Mouse (Mus musculus) gastrocnemius, adult 8-10 months (tissue): ENCODE measurements at regions not wholly inside any gene's neighbourhood (a gene's known extent, or its start where the extent isn't known, plus 50 kb on each side); places are given as distances from the start of the nearest gene placed in this dataset.
"Not testable (repeated sequence)": the region's sequence is repeated elsewhere in the genome, so short reads cannot be mapped to it uniquely, and the experiment has no call there.

Experiments used
- DNase-seq, 2 experiments: peaks; one replicate each; pipeline ENCODE4 v3.0.0; 2022; ENCODE audit warnings: low spot score in 2 of 2

DNA sequence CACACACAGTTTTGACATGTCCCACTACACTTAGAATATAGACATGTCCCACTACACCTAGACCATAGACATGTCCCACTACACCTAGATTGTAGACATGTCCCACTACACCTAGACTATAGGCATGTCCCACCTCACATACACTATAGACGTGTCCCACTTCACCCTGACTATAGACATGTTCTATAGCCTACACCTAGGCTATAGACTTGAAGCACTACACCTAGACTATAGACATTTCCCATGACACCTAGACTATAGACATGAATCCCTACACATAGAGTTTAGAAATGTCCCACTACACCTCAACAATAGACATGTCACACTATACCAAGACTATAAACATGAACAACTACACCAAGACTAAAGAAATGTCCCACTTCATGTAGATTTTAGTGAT is 2580.9 kb downstream of the Gm37988 start:
- DNase-seq: no peak

DNA sequence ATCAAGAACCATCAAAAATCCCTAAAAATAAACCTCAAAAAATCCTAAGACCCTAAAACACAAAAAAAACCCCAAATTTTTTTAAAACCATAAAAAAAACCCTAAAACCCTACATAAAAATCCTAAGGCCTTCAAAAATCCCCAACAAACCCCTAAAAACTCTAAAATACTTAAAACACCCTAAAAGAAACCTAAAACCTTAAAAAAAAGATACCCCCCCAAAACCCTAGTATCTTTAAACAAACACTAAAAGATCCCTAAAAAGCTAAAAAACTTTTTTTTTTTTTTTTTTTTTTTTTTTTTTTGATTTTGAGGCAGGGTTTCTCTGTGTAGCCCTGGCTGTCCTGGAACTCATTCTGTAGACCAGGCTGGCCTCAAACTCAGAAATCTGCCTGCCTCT is 2585.8 kb downstream of the Gm37988 start:
- no peak for DNase-seq

GRCm38 (mm10) chr1:7394161-7394560 is 2586.5 kb downstream of the Gm37988 start:
- no peak for DNase-seq

DNA sequence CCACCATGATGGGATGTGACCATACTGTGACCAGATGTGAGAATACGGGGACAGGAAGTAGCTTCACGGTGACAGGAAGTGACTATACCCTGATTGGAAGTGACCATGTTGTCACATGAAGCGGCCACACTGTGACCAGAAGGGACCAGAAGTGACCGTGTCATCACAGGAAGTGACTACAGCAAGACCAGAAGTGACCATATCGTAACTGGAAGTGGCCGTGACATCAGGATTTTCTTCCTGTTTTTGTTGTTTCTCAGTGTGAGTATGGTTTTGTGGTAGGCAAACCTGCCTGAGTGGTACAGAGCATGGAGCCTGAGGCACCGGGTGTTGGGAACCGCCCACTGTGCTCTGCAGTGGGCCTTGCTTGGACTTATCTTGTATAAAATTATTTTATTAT is 2587.8 kb downstream of the Gm37988 start:
- DNase-seq: peak in 1 of 2 experiments; percentile 3

GRCm38 (mm10) chr1:7396867-7397806 is 2589.4 kb downstream of the Gm37988 start:
- peak; percentile 4 to 39 for DNase-seq

GRCm38 (mm10) chr1:7397807-7398446 is 2590.2 kb downstream of the Gm37988 start:
- DNase-seq: peak; percentile 96

DNA sequence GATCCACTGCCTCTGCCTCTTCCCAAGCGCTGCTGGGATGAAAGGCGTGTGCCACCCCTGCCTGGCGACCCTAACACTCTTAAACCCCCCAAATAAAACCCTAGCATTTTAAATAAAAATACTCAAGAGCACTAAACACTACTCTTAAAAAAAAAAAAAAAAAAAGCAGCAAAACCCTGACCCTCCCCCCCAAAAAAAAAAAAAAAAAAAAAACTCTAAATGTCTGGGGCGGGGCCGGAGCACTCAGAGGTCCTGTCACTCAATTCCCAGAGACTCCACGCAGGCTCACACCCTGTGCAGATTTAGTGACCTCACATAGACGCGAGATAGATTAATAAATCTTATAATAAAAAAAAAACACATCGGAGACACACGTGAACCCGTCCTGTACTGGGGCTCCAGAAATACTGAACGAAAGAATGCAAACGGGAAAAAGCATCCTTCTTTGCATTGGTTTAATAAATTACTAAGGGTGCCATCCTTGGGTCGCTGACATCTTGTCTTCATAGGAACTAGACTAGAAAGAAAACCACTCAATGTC is 2591.1 kb downstream of the Gm37988 start:
- no peak for DNase-seq

DNA sequence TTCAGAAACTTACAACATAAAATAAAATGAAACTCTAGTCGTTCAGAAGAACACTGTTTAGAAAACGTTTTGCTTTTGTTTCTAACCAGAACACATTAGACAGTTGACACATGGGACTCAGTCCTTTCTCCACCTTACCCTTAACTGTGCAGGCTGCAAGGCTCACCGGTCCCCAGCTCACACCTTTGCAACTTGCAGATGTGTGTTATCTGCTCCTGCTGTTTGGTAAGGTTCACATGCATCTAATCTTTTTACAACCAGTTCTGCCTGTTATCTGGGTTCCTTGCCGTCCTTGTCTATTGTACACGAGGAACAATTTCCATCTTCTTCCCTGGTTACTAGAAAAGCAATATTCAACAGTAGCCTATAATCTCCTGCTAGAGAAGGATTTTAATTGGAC is 2598.0 kb downstream of the Gm37988 start:
- DNase-seq: not testable (repeated sequence)

DNA sequence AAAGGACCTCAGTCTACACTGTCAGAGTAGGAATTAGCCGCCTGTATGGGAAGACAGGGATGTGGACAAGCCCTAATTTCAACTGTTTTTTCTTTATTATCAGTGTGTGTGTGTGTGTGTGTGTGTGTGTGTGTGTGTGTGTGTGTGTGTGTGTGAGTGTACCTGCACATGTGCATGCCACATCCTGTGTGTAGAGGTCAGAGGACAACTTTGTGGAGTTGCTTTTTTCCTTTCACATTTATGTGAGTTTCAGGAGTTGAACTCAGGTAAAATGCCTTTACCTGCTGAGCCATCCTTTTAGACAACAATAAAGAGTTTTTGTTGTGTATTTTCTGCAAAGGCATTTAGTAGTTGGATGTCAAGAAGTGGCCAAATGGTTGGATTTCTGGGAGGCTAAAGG is 2606.8 kb downstream of the Gm37988 start:
- DNase-seq: no peak

- no peak for DNase-seq
Measured at GRCm38 (mm10) chr1:7451660-7452155, 2644.0 kb downstream of the Gm37988 start.

DNA sequence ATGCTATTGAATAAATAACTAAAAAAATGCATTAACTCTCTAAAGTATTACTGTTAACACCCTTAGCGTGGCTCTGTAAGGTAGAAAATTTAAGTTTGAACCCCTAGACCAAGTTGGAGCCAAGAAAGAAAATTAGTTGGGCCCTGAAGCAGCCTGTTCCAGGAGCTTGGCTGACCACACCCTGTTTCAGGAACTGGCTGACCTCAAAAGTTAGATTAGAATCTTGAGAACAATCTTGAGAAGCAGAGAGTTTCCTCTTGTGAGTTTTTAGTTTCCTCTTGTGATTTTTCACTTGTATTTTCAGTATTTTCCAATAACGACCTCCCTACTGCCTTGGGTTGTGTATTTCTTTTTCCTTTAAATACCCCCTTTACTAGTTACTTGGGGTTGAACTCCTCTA is 2647.2 kb downstream of the Gm37988 start:
- DNase-seq: no peak

DNA sequence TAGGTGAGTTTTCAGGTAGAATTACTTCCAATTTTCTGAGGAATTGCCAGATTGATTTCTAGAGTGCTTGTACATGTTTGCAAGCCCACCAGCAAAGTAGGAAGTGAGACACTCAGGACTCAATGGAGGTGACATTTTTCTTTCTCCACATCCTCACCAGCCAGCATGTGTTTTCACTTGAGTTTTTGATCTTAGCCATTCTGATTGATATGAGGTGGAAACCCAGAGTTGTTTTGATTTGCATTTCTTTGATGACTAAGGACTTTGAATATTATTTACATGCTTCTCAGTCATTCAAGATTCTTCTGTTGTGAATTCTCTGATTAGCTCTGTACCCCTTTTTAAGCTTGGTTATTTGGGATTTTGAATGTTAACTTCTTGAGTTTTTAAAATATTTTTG is 2650.2 kb downstream of the Gm37988 start:
- DNase-seq: no peak

- DNase-seq: no peak
Measured at GRCm38 (mm10) chr1:7494096-7494495, 2686.4 kb downstream of the Gm37988 start.

DNA sequence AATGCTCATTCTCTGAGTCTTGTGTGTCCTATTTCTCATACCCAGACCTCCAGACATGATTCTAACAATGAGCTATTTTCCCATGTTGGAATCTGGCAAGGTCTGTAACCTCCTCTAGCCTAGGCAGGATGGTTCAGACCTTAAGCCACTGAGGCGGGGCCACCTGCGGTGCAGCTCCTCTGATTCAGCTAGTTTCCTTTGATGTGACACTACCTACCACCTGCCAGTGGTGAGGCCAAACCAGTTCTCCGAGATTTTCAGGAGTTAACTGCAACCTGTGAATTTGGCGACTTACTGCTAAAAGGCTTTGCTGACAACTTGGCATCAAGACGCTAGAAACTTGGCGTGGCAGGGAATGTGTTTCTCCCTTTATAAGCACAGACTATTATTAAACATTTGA is 2691.3 kb downstream of the Gm37988 start:
- DNase-seq: no peak

GRCm38 (mm10) chr1:7502363-7502762 is 2694.7 kb downstream of the Gm37988 start:
- no peak for DNase-seq

DNA sequence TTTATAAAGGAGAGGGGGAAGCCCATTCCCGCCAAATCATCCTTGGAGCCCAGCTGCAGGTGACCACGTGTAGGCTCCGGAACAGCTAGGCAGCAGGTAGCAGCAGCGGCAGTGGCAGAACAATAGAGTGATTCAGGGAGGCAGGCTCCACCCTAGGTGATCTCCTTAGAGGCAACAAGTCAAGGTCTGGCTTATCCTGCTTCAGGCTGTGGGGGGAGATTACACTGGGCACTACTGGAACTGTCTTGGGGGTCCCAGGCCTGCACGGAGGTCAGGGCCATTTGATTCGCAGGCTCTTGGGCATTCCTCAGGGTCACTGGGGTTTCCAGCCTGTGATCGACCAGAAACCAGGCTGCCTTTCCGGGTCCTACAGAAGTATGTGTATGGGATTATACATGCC is 2711.1 kb downstream of the Gm37988 start:
- DNase-seq: no peak

DNA sequence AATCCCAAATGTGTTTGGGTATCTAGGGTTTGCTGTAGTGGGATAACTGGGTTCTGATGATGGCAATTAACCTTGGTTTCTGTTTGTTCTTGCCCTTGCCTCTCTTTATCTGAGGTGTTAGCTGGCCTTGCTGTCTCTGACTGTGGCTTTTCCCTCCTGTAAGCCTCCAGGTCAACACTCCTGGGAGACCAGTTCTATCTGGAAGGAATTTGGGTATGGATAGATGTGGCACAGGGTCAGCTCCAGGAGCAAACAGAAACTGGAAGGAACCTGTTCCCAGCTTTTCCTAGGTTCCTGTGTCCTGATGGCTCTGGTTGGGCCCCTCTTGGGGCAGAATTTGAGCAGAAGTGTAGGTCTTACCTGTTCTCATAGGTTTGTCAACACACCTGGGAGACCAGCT is 2725.8 kb downstream of the Gm37988 start:
- DNase-seq: no peak

DNA sequence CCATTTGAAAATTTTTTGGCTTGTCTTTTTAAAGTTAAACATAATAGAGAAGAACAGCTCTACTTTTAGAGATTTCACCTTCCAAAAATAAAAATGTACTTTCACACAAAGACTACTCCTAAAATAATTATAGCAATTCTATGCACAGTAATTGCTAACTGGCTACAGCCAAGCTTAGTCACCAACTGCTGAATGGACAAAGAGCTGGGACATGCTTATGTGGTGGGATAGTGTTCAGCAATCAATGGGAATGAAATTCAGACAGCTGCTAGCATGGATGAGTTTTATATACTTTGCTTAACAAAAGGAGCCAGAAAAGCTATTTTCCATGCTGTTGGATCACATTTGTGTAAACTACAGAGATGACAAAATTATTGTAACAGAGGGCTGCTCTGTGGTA is 2727.5 kb downstream of the Gm37988 start:
- no peak for DNase-seq

- DNase-seq: no peak
Measured at GRCm38 (mm10) chr1:7543492-7543891, 2735.8 kb downstream of the Gm37988 start.

DNA sequence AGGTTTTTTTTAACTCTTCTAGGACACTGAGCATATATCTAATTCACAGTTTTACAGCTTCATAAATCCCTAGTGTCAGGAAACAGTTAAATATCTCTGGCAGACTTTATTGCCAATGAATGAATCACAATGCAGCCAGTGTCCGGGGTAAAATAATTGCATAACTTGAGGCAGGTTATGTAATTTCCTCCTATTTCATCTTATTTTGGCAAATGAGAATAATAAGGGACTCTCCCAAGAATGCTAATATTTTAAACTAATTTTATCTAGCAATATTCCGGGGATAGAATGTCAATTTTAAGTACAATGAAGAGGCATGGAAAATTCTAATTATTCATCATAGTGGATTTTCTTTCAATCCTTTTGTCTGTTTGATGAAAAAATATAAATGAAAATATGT is 2740.6 kb downstream of the Gm37988 start:
- DNase-seq: no peak

DNA sequence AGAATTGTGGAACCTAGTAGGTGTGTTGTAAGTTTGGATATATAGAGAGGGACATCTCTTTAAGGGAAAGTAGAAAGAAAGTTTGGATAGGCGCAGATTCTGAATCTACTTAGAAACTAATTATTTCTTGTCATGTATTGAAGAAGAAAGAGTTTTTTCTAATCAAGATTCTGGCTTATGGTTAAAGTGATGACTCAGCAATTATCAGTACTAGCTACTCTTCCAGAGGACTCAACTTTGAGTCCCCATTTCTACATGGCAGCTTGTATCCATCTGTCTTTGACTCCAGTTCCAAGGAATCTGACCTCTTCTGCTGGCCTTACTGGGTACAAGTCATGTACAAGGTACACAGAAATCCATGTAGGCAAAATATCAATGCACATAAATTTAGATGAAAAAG is 2767.1 kb downstream of the Gm37988 start:
- DNase-seq: no peak

- DNase-seq: no peak
Measured at GRCm38 (mm10) chr1:7586409-7586808, 2778.7 kb downstream of the Gm37988 start.
